Mouse (Mus musculus) granulocyte monocyte progenitor cell, adult 5-6 weeks (primary cell): Measurements from ENCODE around the gene AC192777.2. TPM values are rescaled to one million over a fixed set of nuclear protein-coding genes. Genes with fewer than 3 reads are reported as not detected.
"Not testable (repeated sequence)": the region's sequence is repeated elsewhere in the genome, so short reads cannot be mapped to it uniquely, and the experiment has no call there.

ENCODE experiments used
- ATAC-seq: replicated peaks from 2 replicates; pipeline ENCODE4 v1.8.0; 2016; ENCODE audit warnings: mild to moderate bottlenecking, moderate TSS enrichment, inconsistent platforms; ENCODE audit not compliant: poor library complexity, severe bottlenecking
- total RNA-seq, 2 experiments: library from RNA; stranded (forward) in 1 of 2; stranded (reverse) in 1 of 2; fragments of 200-712, 200-1000 nt in 1 of 2; fragments of >200 nt in 1 of 2; fragmentation: Nextera tagmentation in 1 of 2; gene quantifications; 2 replicates each; pipeline ENCODE4 v1.2.3; 2014 to 2017

Gene AC192777.2
- total RNA-seq (2014; fragmentation: Nextera tagmentation) (not detected in 2 replicates), total RNA-seq (2017) (not detected in 2 replicates)

DNA sequence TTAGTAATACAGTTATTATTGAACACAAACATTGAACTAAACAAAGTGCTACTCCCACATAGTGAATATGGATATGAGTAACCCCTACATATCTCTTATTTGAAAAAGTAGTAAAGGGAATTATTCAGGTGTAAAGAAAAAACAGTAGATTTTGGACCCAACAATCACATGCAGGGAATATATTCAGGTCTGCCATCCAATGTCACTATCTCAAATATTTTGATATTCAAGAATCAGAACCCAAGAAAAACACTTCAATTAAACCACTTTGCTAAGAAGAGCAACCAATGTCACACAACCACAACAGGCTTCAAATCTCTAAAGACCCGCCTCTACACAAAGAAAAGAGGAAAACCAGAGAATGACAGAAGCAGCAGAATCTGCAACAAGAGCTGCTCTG lies at the start of gene AC192777.2:
Gene AC192777.2 (plus strand): TSS at position 301 of the 400 bp plus-strand sequence.
- not testable (repeated sequence) for ATAC-seq

DNA sequence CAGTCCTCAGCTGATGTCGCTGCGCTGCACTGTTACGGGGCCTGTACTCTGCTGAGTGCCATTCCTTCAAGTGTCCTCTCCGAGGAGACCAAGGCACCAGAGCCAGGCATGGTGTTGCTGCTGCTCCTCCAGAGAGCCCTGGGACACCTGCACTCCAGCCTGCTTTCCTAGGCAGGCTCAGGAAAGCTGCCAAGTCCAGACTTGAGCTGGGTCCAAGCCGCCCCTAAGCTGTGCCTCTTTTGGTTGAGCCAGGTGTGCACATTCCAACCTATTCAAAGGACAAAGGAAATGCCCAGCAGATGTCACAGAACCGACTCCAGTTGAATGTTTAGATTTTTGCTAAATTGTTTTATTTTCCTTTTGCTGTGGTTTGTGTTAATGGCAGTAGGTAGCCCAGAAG lies 20.9 kb downstream of the AC192777.2 start:
- not testable (repeated sequence) for ATAC-seq

DNA sequence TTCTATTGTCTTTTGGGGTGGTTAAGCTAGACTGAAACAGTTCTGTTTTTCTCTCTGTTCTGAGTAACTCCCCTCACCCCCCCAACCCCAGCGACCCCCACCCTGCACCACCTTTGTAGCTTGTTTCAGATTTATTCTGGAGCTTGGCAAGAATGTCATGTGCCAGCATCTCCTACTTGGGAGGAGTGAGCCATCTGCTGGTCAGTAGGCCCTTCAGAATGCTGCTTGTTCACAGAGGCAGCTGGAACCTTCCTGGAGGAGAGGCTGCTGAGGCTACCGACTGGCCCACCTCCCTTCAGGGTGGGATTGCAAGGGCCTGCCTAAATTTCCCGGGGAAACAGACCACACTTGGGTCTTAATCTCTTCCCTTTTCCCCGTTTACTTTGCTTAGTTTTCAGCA lies 21.6 kb downstream of the AC192777.2 start:
- not testable (repeated sequence) for ATAC-seq

Other genes with a start within 250 kb of the AC192777.2 start
- not detected in 2 replicates for gene Esp38, start 144.9 kb upstream of the AC192777.2 start, total RNA-seq (2014; fragmentation: Nextera tagmentation)
- gene Esp38, start 144.9 kb upstream of the AC192777.2 start, total RNA-seq (2017) = not detected in 2 replicates
- gene Pgk2, start 113.2 kb downstream of the AC192777.2 start, total RNA-seq (2014; fragmentation: Nextera tagmentation) = not detected in 2 replicates
- gene Pgk2, start 113.2 kb downstream of the AC192777.2 start, total RNA-seq (2017) = not detected in 2 replicates
- gene Crisp3, start 146.8 kb downstream of the AC192777.2 start, total RNA-seq (2014; fragmentation: Nextera tagmentation) = not detected in 2 replicates
- not detected in 2 replicates for gene Crisp3, start 146.8 kb downstream of the AC192777.2 start, total RNA-seq (2017)
- gene Crisp1, start 223.8 kb downstream of the AC192777.2 start, total RNA-seq (2014; fragmentation: Nextera tagmentation) = not detected in 2 replicates
- gene Crisp1, start 223.8 kb downstream of the AC192777.2 start, total RNA-seq (2017) = not detected in 2 replicates